Mouse (Mus musculus) intestine, embryonic 14.5 days (tissue): ENCODE measurements around the gene Gga1. TPM values are rescaled to one million over a fixed set of nuclear protein-coding genes. Genes with fewer than 3 reads are reported as not detected.
A peak's percentile ranks its signal among the peaks of the same experiment; 100 is the strongest.

ENCODE experiments used
- ATAC-seq: fragments of 200-750 bp; cut with Nextera tagmentation; replicated peaks from 2 replicates; pipeline ENCODE4 v1.8.0; 2017; ENCODE audit warnings: low read depth, moderate number of reproducible peaks, moderate TSS enrichment, moderate library complexity; ENCODE audit not compliant: low FRiP score, low TSS enrichment
- DNase-seq: peaks from one replicate; pipeline ENCODE4 v3.0.0-alpha.2; 2018; ENCODE audit warnings: low spot score
- H3K27ac ChIP-seq: fragments of 300-500 bp; sonication (generic); 2 replicates; pipeline ENCODE4 v1.5.1; 2014; ENCODE audit warnings: low read depth, mild to moderate bottlenecking, control low read depth
- H3K27me3 ChIP-seq: fragments of 300-500 bp; sonication (generic); replicated peaks from 2 replicates; pipeline ENCODE4 v1.6.1; 2014; ENCODE audit warnings: low read length, control low read depth; ENCODE audit not compliant: control insufficient read depth, insufficient read depth
- H3K36me3 ChIP-seq: fragments of 300-500 bp; sonication (generic); 2 replicates; pipeline ENCODE4 v1.6.1; 2014; ENCODE audit warnings: low read length, control low read depth; ENCODE audit not compliant: control insufficient read depth, insufficient read depth
- H3K4me1 ChIP-seq: fragments of 300-500 bp; sonication (generic); replicated peaks from 2 replicates; pipeline ENCODE4 v1.6.1; 2014; ENCODE audit warnings: low read length, control low read depth, mixed read lengths; ENCODE audit not compliant: control insufficient read depth, insufficient read depth
- H3K4me2 ChIP-seq: fragments of 300-500 bp; sonication (generic); 2 replicates; pipeline ENCODE4 v1.6.1; 2014; ENCODE audit warnings: low read length
- H3K4me3 ChIP-seq: fragments of 300-500 bp; sonication (generic); 2 replicates; pipeline ENCODE4 v1.5.1; 2014; ENCODE audit warnings: low read depth, low read length, control low read depth, mixed read lengths
- H3K9ac ChIP-seq: fragments of 300-500 bp; sonication (generic); 2 replicates; pipeline ENCODE4 v1.6.1; 2014; ENCODE audit warnings: mild to moderate bottlenecking, low read length
- H3K9me3 ChIP-seq: fragments of 300-500 bp; sonication (generic); 2 replicates; pipeline ENCODE4 v1.6.1; 2016; ENCODE audit warnings: low read length, control low read depth; ENCODE audit not compliant: control insufficient read depth
- WGBS: fragments of 180-500 bp; shearing (Covaris S2); extraction: QIAGEN DNeasy Blood & Tissue Kit; methylation state at CpG from one replicate; pipeline ENCODE4 v1.1.7; 2014; 5-methylcytosine and 5-hydroxymethylcytosine counted together
- polyA plus RNA-seq: library from polyadenylated mRNA; unstranded; fragments of >200 nt; fragmentation: Nextera tagmentation; extraction: Ambion mirVana; gene quantifications from 2 replicates; pipeline ENCODE4 v1.2.1, GENCODE M21; 2014

The Gga1 gene
- polyA plus RNA-seq, 1 experiment from 2014 or later = 44.4 TPM

GRCm38 (mm10) chr15:78901422-78901789, 24.4 kb downstream of the Gga1 start:
- Histone ChIP-seq H3K36me3 (peaks cover 37% of the 10 kb centered on the region), H3K4me3 (peak overlapping the region; percentile 78), H3K27ac (peak overlapping the region; percentile 48; the same call in 1 of the 2 replicates), H3K4me2 (peak overlapping the region; percentile 71), H3K4me1 (peaks cover 29% of the 10 kb centered on the region), H3K9me3 (no peaks in the 10 kb centered on the region), H3K27me3 (no peaks in the 10 kb centered on the region), H3K9ac (no peak overlapping the region)
- WGBS = 46% methylated on average over 8 of the region's 8 CpGs
- DNase-seq = peak; percentile 61
- ATAC-seq = no peak

- no peaks in the 10 kb centered on the region for H3K9me3 ChIP-seq
- no peak overlapping the region for H3K9ac ChIP-seq
- peaks cover 56% of the 10 kb centered on the region for H3K36me3 ChIP-seq
- ATAC-seq = no peak
- DNase-seq = peak; percentile 92
- no peak overlapping the region for H3K27ac ChIP-seq
- H3K4me1 ChIP-seq = peaks cover 24% of the 10 kb centered on the region
- no peaks in the 10 kb centered on the region for H3K27me3 ChIP-seq
- H3K4me3 ChIP-seq = no peak overlapping the region
- WGBS = 8% methylated on average over 2 of the region's 2 CpGs
- H3K4me2 ChIP-seq = no peak overlapping the region
Measured at GRCm38 (mm10) chr15:78903243-78903642, 26.3 kb downstream of the Gga1 start.

DNA sequence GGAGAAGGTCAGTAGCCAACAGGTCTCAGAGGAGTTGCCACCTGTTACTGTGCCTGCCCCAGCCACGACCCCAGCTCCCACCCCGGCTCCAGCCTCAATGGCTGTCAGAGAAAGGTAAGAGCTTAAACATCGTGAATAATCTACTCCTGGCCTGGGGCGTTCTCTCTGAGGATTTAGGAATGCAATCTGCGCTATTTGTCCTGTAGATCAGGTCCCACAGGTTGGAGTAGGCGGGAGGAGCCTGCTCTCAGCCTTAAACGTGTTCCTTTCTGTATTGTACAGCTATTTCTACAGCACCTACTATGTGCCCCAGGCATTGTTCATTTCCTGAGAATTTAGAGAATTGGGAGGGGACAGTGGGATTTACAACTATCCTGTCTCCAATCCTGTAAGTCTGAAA, 31.4 kb downstream of the Gga1 start:
- H3K4me1 ChIP-seq = no peaks in the 10 kb centered on the region
- no peaks in the 10 kb centered on the region for H3K9me3 ChIP-seq
- ATAC-seq (no peak), DNase-seq (no peak)
- H3K9ac ChIP-seq = no peak overlapping the region
- H3K27ac ChIP-seq = no peak overlapping the region
- no peak overlapping the region for H3K4me2 ChIP-seq
- 76% methylated on average over 7 of the region's 7 CpGs for WGBS
- H3K27me3 ChIP-seq = no peaks in the 10 kb centered on the region
- H3K36me3 ChIP-seq = peaks cover 93% of the 10 kb centered on the region
- H3K4me3 ChIP-seq = no peak overlapping the region

DNA sequence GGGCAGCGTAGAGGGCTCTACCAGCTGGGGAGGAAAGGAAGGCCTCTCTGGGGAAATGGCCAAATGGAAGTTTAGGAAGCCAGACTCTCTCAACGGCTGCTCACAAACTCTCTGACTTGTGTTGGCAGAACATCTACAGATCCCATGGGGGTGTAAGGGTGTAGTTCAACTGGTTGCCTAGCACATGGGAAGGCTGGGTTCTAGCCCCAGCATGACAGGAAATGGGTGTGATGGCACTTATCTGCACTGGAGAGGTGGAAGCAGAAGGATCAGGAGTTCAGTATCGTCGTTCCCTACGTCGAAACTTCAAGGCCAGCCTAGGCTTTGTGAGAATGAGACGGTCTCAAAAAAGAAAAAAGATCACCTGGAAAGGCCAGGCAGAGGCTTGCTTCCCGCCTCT, 32.0 kb downstream of the Gga1 start:
- Histone ChIP-seq H3K4me3 (no peak overlapping the region), H3K9me3 (no peaks in the 10 kb centered on the region), H3K27me3 (no peaks in the 10 kb centered on the region), H3K36me3 (peaks cover 87% of the 10 kb centered on the region), H3K27ac (no peak overlapping the region), H3K4me1 (no peaks in the 10 kb centered on the region), H3K9ac (no peak overlapping the region), H3K4me2 (no peak overlapping the region)
- no peak for ATAC-seq
- WGBS = 88% methylated on average over 8 of the region's 8 CpGs
- no peak for DNase-seq

DNA sequence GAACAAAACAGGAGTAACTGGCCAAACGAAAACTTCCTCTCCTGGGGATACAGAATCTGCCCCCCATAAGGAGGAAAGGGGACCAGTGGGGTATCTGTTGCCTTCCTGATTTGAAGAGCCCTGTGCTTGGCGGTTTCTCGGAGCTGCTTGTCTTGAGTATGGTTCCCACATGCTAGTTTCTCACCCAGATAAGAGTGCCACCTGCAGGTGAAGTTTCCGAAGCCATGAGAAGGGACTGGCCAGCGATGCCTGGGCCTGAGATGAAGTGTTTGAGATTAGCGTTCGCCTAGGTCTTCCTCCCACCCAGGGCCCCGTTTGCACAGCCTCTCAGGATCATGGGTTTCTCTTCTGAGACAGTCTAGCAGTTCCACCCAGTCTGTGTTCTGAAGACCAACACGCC, 35.0 kb downstream of the Gga1 start:
- Histone ChIP-seq H3K9me3 (no peaks in the 10 kb centered on the region), H3K27me3 (no peaks in the 10 kb centered on the region), H3K36me3 (peaks cover 57% of the 10 kb centered on the region), H3K9ac (no peak overlapping the region), H3K27ac (no peak overlapping the region), H3K4me2 (no peak overlapping the region), H3K4me3 (no peak overlapping the region), H3K4me1 (peaks cover 24% of the 10 kb centered on the region)
- 35% methylated on average over 9 of the region's 9 CpGs for WGBS
- no peak for ATAC-seq
- DNase-seq = no peak

GRCm38 (mm10) chr15:78913632-78914090, 36.7 kb downstream of the Gga1 start, which contains the start of gene Pdxp:
Gene Pdxp, plus strand, starts transcription at chr15:78913919.
- WGBS = under 1% methylated on average over 51 of the region's 51 CpGs
- peak within 1 kb of the TSS; percentile 97 for H3K4me2 ChIP-seq
- no peaks in the 10 kb centered on the region for H3K27me3 ChIP-seq
- DNase-seq (peak; percentile 96), ATAC-seq (peak; percentile 92)
- peak within 1 kb of the TSS; percentile 69 for H3K9ac ChIP-seq
- peaks cover 44% of the 10 kb centered on the region for H3K36me3 ChIP-seq
- no peaks in the 10 kb centered on the region for H3K9me3 ChIP-seq
- H3K4me1 ChIP-seq = peaks cover 24% of the 10 kb centered on the region
- H3K27ac ChIP-seq = peak within 1 kb of the TSS; percentile 87
- peak within 1 kb of the TSS; percentile 71 for H3K4me3 ChIP-seq

- H3K9me3 ChIP-seq = no peaks in the 10 kb centered on the region
- ATAC-seq (peak; percentile 57), DNase-seq (peak; percentile 73)
- peak overlapping the region; percentile 97 for H3K4me2 ChIP-seq
- no peaks in the 10 kb centered on the region for H3K27me3 ChIP-seq
- H3K4me3 ChIP-seq = peak overlapping the region; percentile 71
- peaks cover 24% of the 10 kb centered on the region for H3K4me1 ChIP-seq
- H3K27ac ChIP-seq = peak overlapping the region; percentile 87
- peaks cover 43% of the 10 kb centered on the region for H3K36me3 ChIP-seq
- under 1% methylated on average over 85 of the region's 87 CpGs for WGBS
- H3K9ac ChIP-seq = peak overlapping the region; percentile 69
Measured at GRCm38 (mm10) chr15:78914091-78914822, 37.3 kb downstream of the Gga1 start.

DNA sequence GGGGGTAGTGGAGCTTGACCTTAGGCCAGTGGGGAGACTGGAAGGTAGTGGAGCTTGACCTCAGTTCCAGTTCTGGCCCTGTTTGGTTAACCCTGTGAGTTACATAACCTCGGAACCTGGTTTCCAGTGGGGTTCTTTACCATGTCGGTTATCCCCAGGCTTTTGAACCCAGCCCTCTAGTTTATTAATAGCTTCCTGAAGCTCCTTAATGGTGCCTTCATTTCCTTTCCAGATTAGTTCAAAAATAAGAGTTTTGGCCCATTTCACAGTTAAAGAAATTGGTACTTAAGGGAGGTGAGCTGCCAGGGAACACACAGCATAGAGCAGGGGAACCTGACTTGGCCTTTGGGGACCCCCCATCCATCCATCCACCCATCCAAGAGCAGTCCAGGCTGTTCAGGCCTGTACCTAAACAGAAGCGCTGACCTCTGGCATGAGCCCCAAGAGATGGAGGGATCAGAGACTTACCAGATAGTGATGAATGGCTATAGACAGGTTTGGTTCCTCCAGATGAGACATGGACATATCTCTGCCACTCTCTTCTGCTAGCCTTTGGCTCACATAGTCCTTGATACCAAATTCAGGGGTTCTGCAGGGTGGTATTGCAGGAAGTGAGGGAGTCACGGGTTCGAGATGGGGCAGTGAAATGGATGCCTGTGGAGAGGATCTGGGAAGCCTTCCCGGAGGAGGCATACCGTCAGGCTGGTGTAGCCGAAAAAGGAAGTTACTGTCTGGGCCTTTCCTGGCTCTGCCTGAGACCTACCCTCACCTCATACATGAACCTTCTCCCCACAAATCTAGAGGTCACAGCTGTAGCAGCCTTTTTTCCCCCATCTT, 38.1 kb downstream of the Gga1 start:
- Histone ChIP-seq H3K27me3 (no peaks in the 10 kb centered on the region), H3K4me3 (peak overlapping the region; percentile 71), H3K9ac (peak overlapping the region; percentile 69), H3K4me2 (peak overlapping the region; percentile 97), H3K4me1 (peaks cover 24% of the 10 kb centered on the region), H3K9me3 (no peaks in the 10 kb centered on the region), H3K36me3 (peaks cover 43% of the 10 kb centered on the region), H3K27ac (no peak overlapping the region)
- 54% methylated on average over 8 of the region's 8 CpGs for WGBS
- ATAC-seq (no peak), DNase-seq (no peak)
